Mouse (Mus musculus) hindbrain, embryonic 15.5 days (tissue): ENCODE measurements around the gene Dtx3. TPM values are rescaled to one million over a fixed set of nuclear protein-coding genes. Genes with fewer than 3 reads are reported as not detected.
A peak's percentile ranks its signal among the peaks of the same experiment; 100 is the strongest.

Source experiments
- ATAC-seq: fragments of 200-750 bp; cut with Nextera tagmentation; 2 replicates; pipeline ENCODE4 v1.8.0; 2017; ENCODE audit warnings: low read depth, moderate number of reproducible peaks, moderate TSS enrichment; ENCODE audit not compliant: low FRiP score
- H3K27ac ChIP-seq: fragments of 300-500 bp; sonication (generic); replicated peaks from 2 replicates; pipeline ENCODE4 v1.5.1; 2015; ENCODE audit warnings: mild to moderate bottlenecking, inconsistent platforms
- H3K27me3 ChIP-seq: fragments of 300-500 bp; sonication (generic); 2 replicates; pipeline ENCODE4 v1.6.1; 2015; ENCODE audit warnings: control low read depth, inconsistent platforms
- H3K36me3 ChIP-seq: fragments of 300-500 bp; sonication (generic); 2 replicates; pipeline ENCODE4 v1.6.1; 2015; ENCODE audit warnings: control low read depth, inconsistent platforms
- H3K4me1 ChIP-seq: fragments of 300-500 bp; sonication (generic); replicated peaks from 2 replicates; pipeline ENCODE4 v1.6.1; 2015; ENCODE audit warnings: control low read depth, inconsistent platforms
- H3K4me2 ChIP-seq: fragments of 300-500 bp; sonication (generic); 2 replicates; pipeline ENCODE4 v1.6.1; 2015; ENCODE audit warnings: moderate library complexity, mild to moderate bottlenecking, inconsistent platforms
- H3K4me3 ChIP-seq: fragments of 300-500 bp; sonication (generic); 2 replicates; pipeline ENCODE4 v1.5.1; 2015; ENCODE audit warnings: mild to moderate bottlenecking, inconsistent platforms
- H3K9ac ChIP-seq: fragments of 300-500 bp; sonication (generic); 2 replicates; pipeline ENCODE4 v1.6.1; 2015; ENCODE audit warnings: inconsistent platforms
- H3K9me3 ChIP-seq: fragments of 300-500 bp; sonication (generic); 2 replicates; pipeline ENCODE4 v1.6.1; 2016; ENCODE audit warnings: control low read depth, inconsistent platforms
- WGBS: fragments of 180-500 bp; shearing (Covaris S2); methylation state at CpG from one replicate; pipeline ENCODE4 v1.1.7; 2015; 5-methylcytosine and 5-hydroxymethylcytosine counted together
- polyA plus RNA-seq: library from polyadenylated mRNA; unstranded; fragments of >200 nt; fragmentation: Nextera tagmentation; extraction: Ambion mirVana; gene quantifications from 2 replicates; pipeline ENCODE4 v1.2.1, GENCODE M21; 2015

Gene Dtx3
- polyA plus RNA-seq, 1 experiment from 2014 or later, result 266 TPM

DNA sequence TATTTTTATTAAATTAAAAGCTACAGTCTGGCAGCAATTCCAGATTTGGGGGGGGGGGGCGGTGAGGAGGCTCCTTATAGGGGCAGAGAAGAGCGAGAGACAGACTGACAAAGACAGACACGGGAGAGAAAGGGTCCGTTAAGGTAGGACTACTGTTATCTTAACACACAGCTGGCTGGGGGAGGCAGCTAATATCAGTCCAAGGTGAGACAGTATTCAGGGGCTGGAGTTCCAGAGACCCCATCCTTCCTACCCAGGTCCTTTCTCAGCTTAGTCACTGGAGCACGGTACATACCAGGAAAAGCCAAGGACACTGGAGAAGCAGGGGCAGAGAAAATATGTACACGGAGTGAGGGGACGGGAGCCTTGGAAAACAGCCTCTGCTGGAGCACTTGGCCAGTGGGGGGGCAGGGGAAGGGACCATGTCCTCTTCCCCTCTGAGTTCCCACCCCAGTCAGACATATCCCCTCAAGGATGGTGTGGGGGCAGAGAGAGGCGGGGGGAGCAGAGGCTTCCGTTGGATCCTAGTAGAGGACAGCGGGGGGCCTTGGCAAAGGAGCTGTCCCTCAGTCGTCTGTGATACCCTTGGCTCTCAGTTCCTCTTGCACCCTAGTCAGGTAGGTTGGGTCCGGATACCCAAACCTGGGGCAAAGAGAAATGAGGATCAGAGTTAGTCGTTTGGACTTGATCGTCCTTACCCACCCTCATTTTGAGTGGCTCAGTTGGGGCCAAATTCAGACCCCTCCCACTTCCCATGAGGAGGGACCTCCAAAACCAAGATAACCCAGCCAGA lies 4.9 kb downstream of the Dtx3 start:
- H3K27ac ChIP-seq, result no peak overlapping the region; the same call in 1 of the 2 replicates
- H3K9ac ChIP-seq, result no peak overlapping the region
- H3K27me3 ChIP-seq, result no peaks in the 10 kb centered on the region
- ATAC-seq, result no peak
- no peak overlapping the region for H3K4me3 ChIP-seq
- H3K4me2 ChIP-seq, result peak overlapping the region; percentile 98
- peaks cover 55% of the 10 kb centered on the region for H3K4me1 ChIP-seq
- H3K9me3 ChIP-seq, result no peaks in the 10 kb centered on the region
- H3K36me3 ChIP-seq, result peaks cover 21% of the 10 kb centered on the region
- WGBS, result 34% methylated on average over 14 of the region's 14 CpGs

DNA sequence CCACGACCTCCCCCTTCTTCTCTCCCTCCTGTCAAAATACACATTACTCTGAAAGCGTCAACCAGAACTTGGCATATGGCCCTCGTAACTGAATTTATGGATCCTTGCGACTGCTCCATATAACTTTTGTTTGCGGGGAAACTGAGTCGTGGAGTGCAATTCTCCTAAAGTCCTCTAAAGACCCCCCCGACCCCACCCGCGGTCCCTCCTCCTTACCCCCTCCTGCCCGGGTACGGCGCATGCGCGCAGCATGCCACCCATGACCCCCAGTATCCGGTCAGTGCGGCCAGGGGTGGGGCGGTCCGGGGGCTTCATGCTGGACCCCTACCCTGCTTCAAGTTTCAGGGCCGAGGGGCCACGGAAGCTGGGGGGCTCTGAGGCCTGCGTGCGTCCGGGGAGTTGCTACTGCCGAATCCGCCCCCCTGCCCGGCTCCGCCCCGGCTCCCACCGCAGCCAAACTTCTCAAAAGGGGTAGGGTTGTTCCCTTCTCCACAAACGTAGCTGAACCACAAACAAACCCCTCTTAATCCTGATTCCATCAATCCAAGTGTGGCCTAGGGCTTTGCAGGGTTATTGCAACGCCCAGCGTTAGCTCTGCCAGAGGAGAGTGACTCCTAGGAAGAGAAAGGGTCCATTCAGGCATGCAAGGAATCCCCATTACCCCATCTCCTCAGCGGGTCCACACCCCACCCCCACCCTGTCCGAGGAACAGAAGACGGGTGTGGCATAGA lies 5.7 kb downstream of the Dtx3 start, which contains the start of gene Arhgef25:
Gene Arhgef25, minus strand, starts transcription at position 433 of the 731 bp plus-strand sequence.
- 2% methylated on average over 35 of the region's 35 CpGs for WGBS
- Histone ChIP-seq H3K4me3 (peak within 1 kb of the TSS; percentile 77), H3K27me3 (no peaks in the 10 kb centered on the region), H3K4me2 (peak within 1 kb of the TSS; percentile 98), H3K9ac (peak within 1 kb of the TSS; percentile 84), H3K27ac (peak within 1 kb of the TSS; percentile 77), H3K4me1 (peaks cover 53% of the 10 kb centered on the region), H3K36me3 (peaks cover 21% of the 10 kb centered on the region), H3K9me3 (no peaks in the 10 kb centered on the region)
- ATAC-seq, result no peak

DNA sequence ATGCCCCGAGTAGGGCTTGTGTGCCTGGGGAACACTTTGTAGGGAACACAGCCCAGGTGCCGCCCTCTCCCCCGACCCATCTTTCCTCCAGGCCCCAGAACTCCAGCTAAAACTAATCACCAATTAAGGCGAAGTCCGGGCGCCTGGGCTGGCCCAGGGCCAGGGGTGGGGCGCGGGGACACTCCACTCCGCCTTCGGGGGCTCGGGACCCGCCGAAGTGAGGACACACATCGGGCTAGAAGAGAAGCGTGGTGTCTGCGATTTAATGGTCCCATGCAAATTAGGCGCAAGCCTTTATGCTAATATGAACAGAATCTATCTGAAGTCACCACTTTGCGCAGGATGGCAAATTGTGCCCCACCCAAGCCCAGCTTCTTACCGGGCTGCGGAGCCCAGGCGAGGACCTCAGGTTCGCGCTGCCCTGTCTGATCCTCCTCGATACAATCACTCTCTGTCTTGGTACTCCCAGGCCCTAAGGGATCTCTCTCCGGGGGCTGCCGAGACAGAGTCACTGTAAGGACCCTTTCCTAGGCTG lies 6.3 kb downstream of the Dtx3 start:
- Histone ChIP-seq H3K36me3 (peaks cover 21% of the 10 kb centered on the region), H3K27ac (peak overlapping the region; percentile 77), H3K9me3 (no peaks in the 10 kb centered on the region), H3K4me2 (peak overlapping the region; percentile 98), H3K4me1 (peaks cover 48% of the 10 kb centered on the region), H3K4me3 (peak overlapping the region; percentile 77), H3K27me3 (no peaks in the 10 kb centered on the region), H3K9ac (peak overlapping the region; percentile 84)
- ATAC-seq, result no peak; the same call in 1 of the 2 replicates
- WGBS, result under 1% methylated on average over 26 of the region's 26 CpGs

DNA sequence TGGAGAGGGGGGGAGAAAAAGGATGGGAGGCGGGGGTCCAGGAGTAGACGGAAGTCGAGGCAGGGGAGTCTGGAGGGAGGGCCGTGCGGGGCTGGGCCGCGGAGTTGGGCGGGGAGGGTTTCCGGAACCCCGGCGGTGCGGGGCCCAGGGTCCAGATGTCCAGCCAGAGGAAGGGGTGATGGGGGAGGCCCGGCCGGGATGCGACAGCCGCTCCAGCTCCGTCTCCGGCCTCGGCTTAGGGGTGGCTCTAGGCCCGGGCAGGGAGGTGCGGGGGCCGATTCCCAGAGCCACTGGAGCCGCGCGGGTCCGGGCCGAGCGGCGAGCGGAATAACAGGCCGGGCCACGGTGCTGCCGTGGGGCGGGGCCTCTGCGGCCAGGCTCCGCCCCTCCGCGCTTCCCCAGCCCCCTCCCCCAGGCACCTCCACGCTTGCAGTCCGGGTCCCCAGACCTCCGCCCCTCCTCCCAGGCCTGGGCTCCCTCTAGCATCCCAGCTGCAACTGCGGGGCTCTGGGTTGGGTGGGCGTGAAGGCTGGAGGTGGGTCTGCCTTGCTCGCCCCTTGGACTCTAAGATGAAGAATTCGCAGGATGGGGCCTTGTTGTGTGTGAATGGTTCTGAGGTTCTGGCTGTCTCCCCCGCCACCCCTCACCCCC lies 6.9 kb downstream of the Dtx3 start:
- H3K4me1 ChIP-seq, result peaks cover 52% of the 10 kb centered on the region
- under 1% methylated on average over 34 of the region's 46 CpGs for WGBS

DNA sequence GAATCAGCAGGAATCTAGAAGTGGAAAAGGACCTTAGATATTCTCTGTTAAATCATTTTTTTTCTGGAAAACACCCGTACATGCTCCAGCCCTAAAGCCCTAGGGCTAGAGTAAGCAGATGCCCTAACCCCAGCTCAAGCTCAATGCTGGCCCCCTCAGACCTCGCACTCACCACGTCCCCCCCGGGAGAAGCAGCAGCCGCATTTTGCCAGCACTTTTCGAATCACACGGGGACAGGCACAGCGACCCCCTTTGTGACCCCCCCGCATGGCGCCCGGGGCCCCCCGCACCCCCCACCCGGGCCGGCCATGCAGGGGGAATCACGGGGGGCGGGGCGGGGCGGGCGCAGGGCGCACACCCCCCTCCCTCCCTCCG lies 7.5 kb downstream of the Dtx3 start:
- peaks cover 21% of the 10 kb centered on the region for H3K36me3 ChIP-seq
- H3K4me3 ChIP-seq, result peak overlapping the region; percentile 77
- 2% methylated on average over 17 of the region's 21 CpGs for WGBS
- no peaks in the 10 kb centered on the region for H3K27me3 ChIP-seq
- ATAC-seq, result no peak
- peak overlapping the region; percentile 98 for H3K4me2 ChIP-seq
- no peaks in the 10 kb centered on the region for H3K9me3 ChIP-seq
- peaks cover 51% of the 10 kb centered on the region for H3K4me1 ChIP-seq
- H3K27ac ChIP-seq, result peak overlapping the region; percentile 77
- H3K9ac ChIP-seq, result peak overlapping the region; percentile 84

More for the DNA sequence above, 6.9 kb downstream of the Dtx3 start:
- H3K9me3 ChIP-seq, result no peaks in the 10 kb centered on the region
- peak; percentile 86 for ATAC-seq
- peaks cover 21% of the 10 kb centered on the region for H3K36me3 ChIP-seq
- peak overlapping the region; percentile 77 for H3K4me3 ChIP-seq
- H3K27me3 ChIP-seq, result no peaks in the 10 kb centered on the region
- peak overlapping the region; percentile 98 for H3K4me2 ChIP-seq
- peak overlapping the region; percentile 84 for H3K9ac ChIP-seq
- peak overlapping the region; percentile 77 for H3K27ac ChIP-seq

DNA sequence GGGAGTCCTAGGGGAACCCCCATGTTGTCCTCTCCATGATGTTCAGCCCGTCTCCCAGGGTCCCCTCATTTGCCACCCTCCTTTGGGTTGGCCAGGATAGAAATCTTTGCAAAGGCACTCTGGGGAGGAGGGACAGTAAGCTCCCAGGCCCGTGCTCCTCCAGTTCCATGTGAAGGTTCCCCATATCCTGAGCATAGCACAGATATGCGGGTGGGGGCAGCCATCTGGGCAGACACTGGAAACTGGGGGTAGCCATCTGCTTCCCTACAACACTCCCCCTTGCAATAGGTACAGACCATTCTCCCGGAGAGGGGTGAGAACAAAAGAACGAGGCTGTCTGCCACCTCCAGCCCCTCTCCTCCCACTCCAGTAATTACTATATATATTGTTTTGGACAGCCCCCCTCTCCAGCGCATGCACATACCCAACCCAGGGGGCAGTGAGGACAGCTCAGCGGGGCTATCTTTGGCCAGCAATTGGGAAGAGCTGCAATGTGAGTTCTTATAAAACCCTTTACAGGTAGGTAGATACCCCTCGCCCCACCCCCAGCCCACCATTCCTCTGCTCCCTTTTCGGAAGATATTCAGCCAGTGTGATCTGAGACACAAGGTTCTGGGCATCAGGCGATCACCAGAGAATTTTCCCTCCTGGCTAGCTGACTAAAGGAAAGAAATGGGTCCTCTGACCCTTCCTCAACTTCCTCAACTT lies 8.0 kb downstream of the Dtx3 start:
- Histone ChIP-seq H3K27ac (peak overlapping the region; percentile 77), H3K4me2 (peak overlapping the region; percentile 98), H3K36me3 (peaks cover 17% of the 10 kb centered on the region), H3K27me3 (no peaks in the 10 kb centered on the region), H3K4me1 (peaks cover 51% of the 10 kb centered on the region), H3K9me3 (no peaks in the 10 kb centered on the region), H3K9ac (peak overlapping the region; percentile 84), H3K4me3 (peak overlapping the region; percentile 77)
- WGBS, result 36% methylated on average over 10 of the region's 10 CpGs
- ATAC-seq, result no peak

DNA sequence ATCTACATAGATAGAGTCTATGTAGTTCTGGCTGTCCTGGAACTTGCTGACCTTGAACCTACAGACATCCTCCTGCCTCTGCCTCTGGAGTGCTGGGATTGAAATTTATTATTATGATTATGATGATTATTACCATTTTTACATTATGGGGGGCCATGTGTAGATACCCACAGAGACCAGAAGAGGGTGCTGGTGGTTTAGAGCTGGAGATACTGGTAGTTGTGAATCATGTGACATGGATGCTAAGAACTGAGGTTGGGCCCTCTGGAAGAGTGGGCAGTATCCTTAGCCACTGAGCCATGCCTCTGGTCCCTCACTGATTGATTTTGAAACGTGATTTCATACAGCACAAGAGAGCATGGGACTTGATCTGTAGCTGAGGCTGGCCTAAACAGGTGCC lies 9.1 kb downstream of the Dtx3 start:
- Histone ChIP-seq H3K27me3 (no peaks in the 10 kb centered on the region), H3K4me1 (peaks cover 51% of the 10 kb centered on the region), H3K4me3 (no peak overlapping the region), H3K36me3 (peaks cover 9% of the 10 kb centered on the region; the same call in 1 of the 2 replicates), H3K9ac (no peak overlapping the region), H3K27ac (no peak overlapping the region), H3K4me2 (no peak overlapping the region), H3K9me3 (no peaks in the 10 kb centered on the region)
- ATAC-seq, result no peak
- WGBS, result 78% methylated on average over 1 of the region's 1 CpGs

DNA sequence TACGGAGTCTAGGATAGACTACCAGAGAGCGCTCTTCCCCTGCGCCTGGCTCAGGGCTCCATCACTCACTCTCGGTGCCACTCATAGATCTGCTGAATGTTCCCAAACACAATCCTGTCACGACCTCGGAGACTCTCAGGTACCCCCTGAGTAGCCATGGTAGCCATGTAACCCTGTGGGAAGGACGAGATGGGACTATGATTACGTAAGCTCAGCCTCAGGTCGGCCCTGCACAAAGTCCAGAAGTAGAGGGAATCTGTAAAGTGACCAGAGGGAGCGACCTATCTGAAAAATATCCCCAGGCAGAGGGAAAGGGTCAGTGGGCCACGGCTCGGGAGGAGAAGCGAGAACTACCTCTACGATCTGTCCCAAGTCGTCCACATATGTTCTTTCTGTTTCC lies 10.0 kb downstream of the Dtx3 start:
- H3K9me3 ChIP-seq, result no peaks in the 10 kb centered on the region
- no peak overlapping the region for H3K9ac ChIP-seq
- H3K4me2 ChIP-seq, result no peak overlapping the region
- 87% methylated on average over 15 of the region's 15 CpGs for WGBS
- peaks cover 44% of the 10 kb centered on the region for H3K4me1 ChIP-seq
- H3K27me3 ChIP-seq, result peaks cover 9% of the 10 kb centered on the region
- 0 out of 2 replicates have a peak, but pooled peaks cover under 1% of the 10 kb centered on the region for H3K36me3 ChIP-seq
- ATAC-seq, result no peak
- no peak overlapping the region for H3K4me3 ChIP-seq
- no peak overlapping the region for H3K27ac ChIP-seq

DNA sequence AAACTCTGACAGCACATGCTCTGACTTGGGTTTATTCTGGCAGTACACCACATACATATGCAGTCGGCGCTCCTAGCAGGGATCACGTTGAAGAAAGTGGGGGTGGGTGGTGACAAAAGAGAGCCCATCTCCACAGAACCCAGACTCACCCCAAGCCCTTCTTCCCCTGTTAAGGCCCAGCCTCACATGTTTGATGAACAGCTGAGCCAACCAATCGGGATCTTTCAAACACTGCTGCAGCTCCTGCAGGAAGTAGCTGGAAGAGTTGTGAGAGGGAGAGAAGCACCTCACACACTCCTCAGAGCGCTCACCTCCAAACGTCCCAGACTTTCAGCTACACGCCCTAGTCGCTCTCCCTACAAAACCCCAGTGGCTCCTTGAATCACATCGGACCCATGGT lies 10.4 kb downstream of the Dtx3 start:
- H3K4me1 ChIP-seq, result peaks cover 44% of the 10 kb centered on the region
- H3K9me3 ChIP-seq, result no peaks in the 10 kb centered on the region
- no peak overlapping the region for H3K4me3 ChIP-seq
- peaks cover 12% of the 10 kb centered on the region for H3K27me3 ChIP-seq
- no peak overlapping the region for H3K27ac ChIP-seq
- 72% methylated on average over 9 of the region's 9 CpGs for WGBS
- no peak overlapping the region for H3K9ac ChIP-seq
- no peaks in the 10 kb centered on the region for H3K36me3 ChIP-seq
- H3K4me2 ChIP-seq, result no peak overlapping the region
- ATAC-seq, result no peak

DNA sequence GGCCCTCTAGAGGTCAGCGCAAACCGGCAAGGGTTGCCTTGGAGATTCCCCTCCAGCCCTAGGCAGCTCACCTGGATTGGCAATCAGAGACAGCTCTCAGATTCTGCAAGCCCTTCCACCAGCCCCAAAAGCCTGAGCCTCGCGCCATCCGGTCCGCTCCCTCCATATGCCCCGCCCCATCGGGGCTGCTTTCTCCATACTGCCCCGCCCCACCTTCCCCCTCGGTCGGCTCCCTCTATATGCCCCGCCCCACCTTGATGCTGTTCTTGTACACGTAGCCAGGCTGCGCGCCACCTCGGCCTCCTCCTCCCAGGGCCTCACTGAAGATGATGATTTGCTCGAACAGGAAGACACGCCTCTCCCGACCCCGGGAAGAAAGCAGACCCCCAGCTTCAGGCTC lies 11.8 kb downstream of the Dtx3 start:
- H3K27me3 ChIP-seq, result peaks cover 23% of the 10 kb centered on the region
- WGBS, result 20% methylated on average over 20 of the region's 20 CpGs
- H3K9me3 ChIP-seq, result no peaks in the 10 kb centered on the region
- H3K4me3 ChIP-seq, result no peak overlapping the region
- peaks cover 35% of the 10 kb centered on the region for H3K4me1 ChIP-seq
- no peak overlapping the region for H3K9ac ChIP-seq
- ATAC-seq, result no peak
- H3K27ac ChIP-seq, result no peak overlapping the region
- H3K36me3 ChIP-seq, result no peaks in the 10 kb centered on the region
- H3K4me2 ChIP-seq, result peak overlapping the region; percentile 26

DNA sequence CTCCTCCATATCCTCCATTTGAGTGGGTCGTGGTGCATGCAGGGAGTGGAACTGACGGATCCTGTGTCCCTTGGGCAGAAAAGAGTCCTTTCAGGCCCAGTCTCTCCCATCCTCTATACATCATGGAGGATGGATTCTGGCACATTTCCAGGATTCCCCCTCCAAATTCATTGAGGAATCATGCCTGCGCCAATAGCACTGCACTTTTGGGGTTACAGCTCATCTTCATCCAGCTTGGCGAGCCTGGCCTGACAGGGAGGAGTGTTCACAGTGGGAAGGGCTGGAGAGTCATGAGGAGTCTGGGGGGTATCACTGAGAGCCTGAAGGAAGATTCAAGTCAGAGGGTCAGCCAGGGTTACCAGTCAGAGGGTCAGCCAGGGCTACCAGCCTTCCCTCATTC lies 12.9 kb downstream of the Dtx3 start:
- Histone ChIP-seq H3K36me3 (no peaks in the 10 kb centered on the region), H3K4me3 (no peak overlapping the region), H3K4me1 (peaks cover 38% of the 10 kb centered on the region), H3K27me3 (peaks cover 32% of the 10 kb centered on the region), H3K9ac (no peak overlapping the region), H3K4me2 (no peak overlapping the region), H3K9me3 (no peaks in the 10 kb centered on the region), H3K27ac (no peak overlapping the region)
- ATAC-seq, result no peak
- WGBS, result 83% methylated on average over 4 of the region's 4 CpGs
